Mouse (Mus musculus): ENCODE data around the gene Gm20388. TPM values are rescaled to one million over a fixed set of nuclear protein-coding genes. Genes with fewer than 3 reads are reported as not detected.

Gene Gm20388
- polyA plus RNA-seq, 2 experiments, result 8.5 TPM; not detected in 1

DNA sequence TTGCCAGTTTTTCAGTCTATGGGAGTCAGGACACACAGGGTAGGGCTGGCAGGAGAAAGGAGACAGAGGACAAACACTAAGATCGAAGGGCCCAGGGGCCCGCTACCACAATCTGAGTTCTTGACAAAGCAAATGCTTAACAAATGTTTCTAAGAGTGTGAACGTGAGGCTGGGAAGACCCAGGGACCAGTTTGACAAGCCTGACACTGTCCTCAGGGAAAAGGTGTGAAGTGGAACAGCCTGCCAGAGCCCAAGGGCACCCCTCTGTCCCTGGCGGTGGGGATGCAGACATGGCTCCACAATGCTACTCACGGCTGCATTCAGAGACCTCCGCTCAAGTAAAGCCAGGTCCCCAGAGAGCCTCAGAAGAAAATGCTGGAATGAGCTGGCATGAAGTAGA, 4195.2 kb downstream of the Gm20388 start:
- TF ChIP-seq CTCF (IDR thresholded peaks at IDR 0.05; ENCODE audit: low read depth), result no peak
- TF ChIP-seq EP300 (IDR thresholded peaks at IDR 0.05; ENCODE audit: low read depth), result no peak
- DNase-seq (ENCODE audit: low read depth in 3 of 3, low spot score in 3 of 3) (no peak), ATAC-seq (ENCODE audit: insufficient read depth) (no peak)
- no peak overlapping the region for H3K4me2 ChIP-seq (ENCODE audit: low read depth)
- H3K27ac ChIP-seq, result no peak overlapping the region
- H3K4me1 ChIP-seq (replicated peaks; ENCODE audit: control insufficient read depth in 2 of 2, insufficient read depth in 2 of 2, low read length in 1 of 2), result no peaks in the 10 kb centered on the region
- 63% methylated on average over 6 of the region's 6 CpGs for WGBS (ENCODE audit: insufficient replicate concordance)
- H3K9ac ChIP-seq (replicated peaks), result no peak overlapping the region
- no peaks in the 10 kb centered on the region for H3K27me3 ChIP-seq (ENCODE audit: control insufficient read depth, insufficient read depth, low read length)
- no peak overlapping the region for H3K4me3 ChIP-seq (ENCODE audit: insufficient read depth in 1 of 2, low read depth in 2 of 2, low read length in 2 of 2)
- H3K9me3 ChIP-seq (ENCODE audit: control insufficient read depth, low read length), result no peaks in the 10 kb centered on the region
- H3K36me3 ChIP-seq (replicated peaks; ENCODE audit: control insufficient read depth, insufficient read depth, low read depth), result no peaks in the 10 kb centered on the region

DNA sequence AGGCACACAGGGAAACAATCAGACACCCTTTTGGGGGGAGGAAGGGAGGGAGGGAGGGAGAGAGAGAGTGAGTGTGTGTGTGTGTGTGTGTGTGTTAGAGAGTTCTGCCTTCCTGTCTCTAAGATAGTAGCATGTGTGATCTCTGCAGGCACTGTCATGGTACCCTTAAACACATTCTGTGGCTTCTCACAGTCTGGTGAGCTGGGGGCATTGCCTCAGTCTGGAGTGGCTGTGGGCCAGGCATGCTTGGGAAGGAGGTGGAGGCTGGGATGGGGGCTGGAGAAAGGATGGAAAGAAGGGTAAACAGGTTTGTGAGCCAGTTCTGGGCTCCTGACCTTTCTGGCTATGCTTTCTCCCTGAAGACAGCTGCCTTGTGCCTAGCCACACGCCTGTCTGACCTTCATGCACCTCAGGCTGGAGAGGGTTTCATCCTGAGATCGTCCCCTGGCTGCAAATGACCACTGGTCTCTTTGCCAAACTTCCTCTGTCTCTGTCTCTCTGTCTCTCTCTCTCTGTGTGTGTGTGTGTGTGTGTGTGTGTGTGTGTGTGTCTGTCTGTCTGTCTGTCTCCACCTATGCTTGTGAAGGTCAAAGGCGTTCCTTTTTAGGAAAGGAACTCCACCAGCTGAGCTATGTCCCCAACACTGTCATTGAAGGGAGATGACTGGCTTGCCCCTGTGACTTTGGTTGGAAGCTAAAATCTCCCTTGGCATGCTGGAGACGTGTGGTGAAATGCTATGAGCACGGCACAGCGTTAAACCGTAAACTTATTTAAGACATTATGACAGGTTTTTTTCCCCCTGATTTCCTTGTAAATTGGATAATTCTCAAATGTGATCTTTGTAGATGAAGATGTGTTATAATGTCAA, 4195.9 kb downstream of the Gm20388 start:
- Histone ChIP-seq H3K4me1 (replicated peaks; ENCODE audit: control insufficient read depth in 2 of 2, insufficient read depth in 2 of 2, low read length in 1 of 2) (no peaks in the 10 kb centered on the region), H3K36me3 (replicated peaks; ENCODE audit: control insufficient read depth, insufficient read depth, low read depth) (no peaks in the 10 kb centered on the region), H3K9me3 (ENCODE audit: control insufficient read depth, low read length) (no peaks in the 10 kb centered on the region), H3K27me3 (ENCODE audit: control insufficient read depth, insufficient read depth, low read length) (no peaks in the 10 kb centered on the region), H3K9ac (replicated peaks) (no peak overlapping the region), H3K4me3 (ENCODE audit: insufficient read depth in 1 of 2, low read depth in 2 of 2, low read length in 2 of 2) (no peak overlapping the region), H3K4me2 (ENCODE audit: low read depth) (no peak overlapping the region), H3K27ac (no peak overlapping the region)
- no peak for DNase-seq (ENCODE audit: low read depth in 3 of 3, low spot score in 3 of 3)
- no peak for ATAC-seq (ENCODE audit: insufficient read depth)
- whole genome bisulfite sequencing (ENCODE audit: insufficient replicate concordance), result 60% methylated on average over 7 of the region's 7 CpGs
- TF ChIP-seq CTCF (IDR thresholded peaks at IDR 0.05; ENCODE audit: low read depth) (no peak), EP300 (IDR thresholded peaks at IDR 0.05; ENCODE audit: low read depth) (no peak)

DNA sequence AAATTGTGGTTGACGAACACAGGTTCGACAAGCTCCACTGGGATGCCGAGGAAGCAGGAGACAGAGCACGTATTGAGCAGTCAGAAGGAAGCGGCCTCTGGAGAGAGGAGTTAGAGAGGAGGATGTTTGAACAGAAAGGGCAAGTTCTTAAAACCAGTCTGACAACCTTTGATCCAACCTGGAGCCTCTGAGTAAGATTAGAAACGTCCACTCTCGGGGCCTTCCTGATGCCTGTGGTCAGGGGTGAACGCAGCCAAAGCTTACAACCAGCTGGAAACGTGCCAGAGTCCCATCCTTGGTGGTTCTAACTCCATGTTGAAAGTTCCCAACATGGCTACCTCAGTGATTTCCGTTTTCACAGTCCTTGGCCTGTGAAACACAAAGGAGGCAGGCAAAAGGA, 4202.5 kb downstream of the Gm20388 start:
- WGBS (ENCODE audit: insufficient replicate concordance), result 57% methylated on average over 10 of the region's 10 CpGs
- H3K27ac ChIP-seq, result no peak overlapping the region
- DNase-seq (ENCODE audit: low read depth in 3 of 3, low spot score in 3 of 3), result no peak
- no peaks in the 10 kb centered on the region for H3K27me3 ChIP-seq (ENCODE audit: control insufficient read depth, insufficient read depth, low read length)
- no peak overlapping the region for H3K4me3 ChIP-seq (ENCODE audit: insufficient read depth in 1 of 2, low read depth in 2 of 2, low read length in 2 of 2)
- no peak overlapping the region for H3K4me2 ChIP-seq (ENCODE audit: low read depth)
- no peak for ATAC-seq (ENCODE audit: insufficient read depth)
- TF ChIP-seq EP300 (IDR thresholded peaks at IDR 0.05; ENCODE audit: low read depth), result no peak
- TF ChIP-seq CTCF (IDR thresholded peaks at IDR 0.05; ENCODE audit: low read depth), result no peak
- no peaks in the 10 kb centered on the region for H3K36me3 ChIP-seq (replicated peaks; ENCODE audit: control insufficient read depth, insufficient read depth, low read depth)
- H3K4me1 ChIP-seq (replicated peaks; ENCODE audit: control insufficient read depth in 2 of 2, insufficient read depth in 2 of 2, low read length in 1 of 2), result no peaks in the 10 kb centered on the region
- no peak overlapping the region for H3K9ac ChIP-seq (replicated peaks)
- no peaks in the 10 kb centered on the region for H3K9me3 ChIP-seq (ENCODE audit: control insufficient read depth, low read length)

DNA sequence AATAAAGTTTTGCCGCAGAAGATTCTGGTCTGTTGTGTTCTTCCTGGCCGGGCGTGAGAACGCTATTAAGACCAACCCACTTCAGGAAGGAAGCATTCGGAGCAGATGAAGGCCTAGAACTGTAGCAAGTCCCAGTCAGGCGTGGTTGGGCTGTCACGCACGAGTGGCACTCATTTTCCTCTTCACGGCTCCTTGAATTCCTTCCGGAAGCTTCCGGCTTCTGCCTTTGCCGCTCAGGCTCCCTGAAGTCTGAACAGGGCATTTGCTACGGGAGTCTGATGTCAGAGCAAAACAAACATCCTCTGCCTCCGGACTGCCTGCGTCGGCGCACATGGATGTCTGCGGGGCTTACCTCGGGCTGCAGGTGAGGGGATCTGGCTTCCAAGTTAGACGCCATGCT, 4214.6 kb downstream of the Gm20388 start:
- Histone ChIP-seq H3K9ac (replicated peaks) (no peak overlapping the region), H3K4me2 (ENCODE audit: low read depth) (no peak overlapping the region), H3K27me3 (ENCODE audit: control insufficient read depth, insufficient read depth, low read length) (no peaks in the 10 kb centered on the region), H3K9me3 (ENCODE audit: control insufficient read depth, low read length) (no peaks in the 10 kb centered on the region), H3K36me3 (replicated peaks; ENCODE audit: control insufficient read depth, insufficient read depth, low read depth) (no peaks in the 10 kb centered on the region), H3K4me3 (ENCODE audit: insufficient read depth in 1 of 2, low read depth in 2 of 2, low read length in 2 of 2) (no peak overlapping the region), H3K4me1 (replicated peaks; ENCODE audit: control insufficient read depth in 2 of 2, insufficient read depth in 2 of 2, low read length in 1 of 2) (no peaks in the 10 kb centered on the region), H3K27ac (no peak overlapping the region)
- ATAC-seq (ENCODE audit: insufficient read depth), result no peak
- DNase-seq (ENCODE audit: low read depth in 3 of 3, low spot score in 3 of 3), result no peak
- TF ChIP-seq CTCF (IDR thresholded peaks at IDR 0.05; ENCODE audit: low read depth), result no peak
- TF ChIP-seq EP300 (IDR thresholded peaks at IDR 0.05; ENCODE audit: low read depth), result no peak
- WGBS (ENCODE audit: insufficient replicate concordance), result 84% methylated on average over 19 of the region's 20 CpGs

DNA sequence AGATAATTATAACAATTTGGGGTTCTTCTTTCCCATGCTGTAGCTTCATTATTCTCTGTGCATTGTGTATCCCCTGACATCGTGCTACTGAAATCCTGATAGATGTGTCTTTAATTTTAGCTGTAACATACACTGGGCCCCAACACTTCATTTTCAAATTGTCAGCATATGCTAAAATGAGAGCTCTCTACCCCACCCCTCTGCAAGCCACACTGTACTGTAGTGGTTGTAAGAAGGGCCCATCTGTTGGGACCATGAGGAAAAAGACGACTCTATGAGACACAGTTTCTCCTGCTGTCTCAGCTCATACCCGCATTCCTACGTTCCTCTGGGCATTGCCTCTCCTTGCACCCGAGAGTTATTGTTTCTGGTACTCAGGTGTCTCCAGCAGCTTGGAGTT, 4226.6 kb downstream of the Gm20388 start:
- no peaks in the 10 kb centered on the region for H3K4me1 ChIP-seq (replicated peaks; ENCODE audit: control insufficient read depth in 2 of 2, insufficient read depth in 2 of 2, low read length in 1 of 2)
- ATAC-seq (ENCODE audit: insufficient read depth), result no peak
- H3K4me3 ChIP-seq (ENCODE audit: insufficient read depth in 1 of 2, low read depth in 2 of 2, low read length in 2 of 2), result no peak overlapping the region
- no peak overlapping the region for H3K27ac ChIP-seq
- 62% methylated on average over 5 of the region's 5 CpGs for WGBS (ENCODE audit: insufficient replicate concordance)
- no peak overlapping the region for H3K9ac ChIP-seq (replicated peaks)
- H3K4me2 ChIP-seq (ENCODE audit: low read depth), result no peak overlapping the region
- TF ChIP-seq EP300 (IDR thresholded peaks at IDR 0.05; ENCODE audit: low read depth) (no peak), CTCF (IDR thresholded peaks at IDR 0.05; ENCODE audit: low read depth) (no peak)
- no peaks in the 10 kb centered on the region for H3K27me3 ChIP-seq (ENCODE audit: control insufficient read depth, insufficient read depth, low read length)
- no peak for DNase-seq (ENCODE audit: low read depth in 3 of 3, low spot score in 3 of 3)
- no peaks in the 10 kb centered on the region for H3K9me3 ChIP-seq (ENCODE audit: control insufficient read depth, low read length)
- H3K36me3 ChIP-seq (replicated peaks; ENCODE audit: control insufficient read depth, insufficient read depth, low read depth), result no peaks in the 10 kb centered on the region

Measured in liver, embryonic 14.5 days (tissue).